Mouse (Mus musculus): ENCODE results near the gene Olfr1163. TPM values are rescaled to one million over a fixed set of nuclear protein-coding genes. Genes with fewer than 3 reads are reported as not detected.
"Not testable (repeated sequence)": the region's sequence is repeated elsewhere in the genome, so short reads cannot be mapped to it uniquely, and the experiment has no call there.

The Olfr1163 gene
- polyA plus RNA-seq (2021): not detected

DNA sequence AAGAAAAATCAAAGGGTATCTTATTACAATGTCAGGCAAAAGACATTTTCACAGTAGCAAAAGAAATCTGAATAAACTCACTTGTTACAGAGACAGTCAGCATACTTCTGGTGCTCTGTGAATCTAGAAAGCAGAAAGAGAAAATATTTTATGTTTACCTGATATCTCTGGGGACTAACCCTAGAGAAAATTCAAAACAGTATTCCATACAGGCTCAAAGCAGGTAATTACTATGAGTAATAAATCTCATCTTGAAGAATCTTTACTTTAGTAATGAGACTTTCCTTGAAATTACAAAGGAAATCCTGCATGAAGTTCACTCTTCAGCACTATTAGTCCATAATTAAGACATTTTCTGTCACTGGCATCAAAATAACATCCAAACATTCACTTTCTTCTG, at the start of gene Olfr1163:
Olfr1163 (minus strand) TSS at position 101 of the 400 bp plus-strand sequence.
- no peaks in the 10 kb centered on the region for H3K27me3 ChIP-seq
- DNase-seq (ENCODE audit: low read depth, low spot score) (no peak), ATAC-seq (no peak)
- CTCF ChIA-PET: no interaction called here
- TF ChIP-seq CTCF (IDR thresholded peaks at IDR 0.05): no peak
- POLR2A ChIA-PET: no interaction called here
- in situ Hi-C loops (cut with MboI; ENCODE audit: low pct_unique_long_range_greater_than_20kb): no loop called here

DNA sequence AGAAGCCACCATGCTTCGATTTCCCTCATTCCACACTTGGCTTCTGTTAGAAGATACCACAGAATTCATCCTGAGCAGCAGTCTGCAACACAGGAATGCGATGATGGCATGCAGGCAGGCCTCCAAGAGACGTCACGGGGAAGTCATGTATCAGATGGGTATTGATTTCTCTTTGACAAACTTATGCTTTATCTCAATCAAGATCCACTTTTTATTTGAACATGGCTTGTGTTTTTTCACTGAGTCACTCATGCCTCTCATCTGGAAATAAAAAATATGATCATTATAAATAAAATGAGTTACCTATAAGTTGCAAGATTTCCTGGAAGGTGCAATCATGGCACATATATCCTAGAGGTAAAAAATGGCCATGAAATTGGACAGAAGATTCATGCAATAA, 22.2 kb upstream of the Olfr1163 start, which contains the start of gene Olfr1164:
Olfr1164 (minus strand) TSS at position 101 of the 400 bp plus-strand sequence.
- in situ Hi-C loops (cut with MboI; ENCODE audit: low pct_unique_long_range_greater_than_20kb): no loop called here
- DNase-seq (ENCODE audit: low read depth, low spot score) (no peak), ATAC-seq (no peak)
- no peak for TF ChIP-seq CTCF (IDR thresholded peaks at IDR 0.05)
- POLR2A ChIA-PET: no interaction called here
- H3K27me3 ChIP-seq: no peaks in the 10 kb centered on the region
- CTCF ChIA-PET: no interaction called here

- ChIA-PET CTCF (no interaction called here), POLR2A (no interaction called here)
- DNase-seq (ENCODE audit: low read depth, low spot score) (no peak), ATAC-seq (no peak)
- no peak for TF ChIP-seq CTCF (IDR thresholded peaks at IDR 0.05)
- in situ Hi-C loops (cut with MboI; ENCODE audit: low pct_unique_long_range_greater_than_20kb): no loop called here
- no peaks in the 10 kb centered on the region for H3K27me3 ChIP-seq
These were observed 8.0 kb downstream of the Olfr1163 start for GRCm38 (mm10) chr2:88063587-88063986.

DNA sequence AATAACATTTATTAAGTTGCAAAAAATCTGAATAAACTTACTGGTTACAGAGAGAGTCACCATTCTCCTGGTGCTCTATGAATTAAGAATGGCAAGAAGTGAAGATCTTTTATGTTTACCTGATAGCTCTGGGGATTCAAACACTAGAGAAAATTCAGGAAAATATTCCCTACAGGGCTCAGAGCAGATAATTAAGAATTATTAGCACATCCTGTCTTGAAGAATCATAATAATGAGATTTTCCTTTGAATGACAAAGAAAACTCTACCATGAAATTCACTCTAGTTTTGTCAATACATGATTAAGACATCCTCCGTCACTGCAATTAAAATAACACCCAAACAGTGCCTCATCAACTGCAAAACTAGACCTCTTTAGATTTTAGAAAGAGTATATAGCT, 20.6 kb downstream of the Olfr1163 start, which contains the start of gene Olfr1162:
Olfr1162 (minus strand) TSS at position 101 of the 400 bp plus-strand sequence.
- in situ Hi-C loops (cut with MboI; ENCODE audit: low pct_unique_long_range_greater_than_20kb): no loop called here
- ChIA-PET CTCF (no interaction called here), POLR2A (no interaction called here)
- no peak for TF ChIP-seq CTCF (IDR thresholded peaks at IDR 0.05)
- DNase-seq (ENCODE audit: low read depth, low spot score) (no peak), ATAC-seq (no peak)
- H3K27me3 ChIP-seq: no peaks in the 10 kb centered on the region

- in situ Hi-C loops (cut with MboI; ENCODE audit: low pct_unique_long_range_greater_than_20kb): no loop called here
- ChIA-PET POLR2A (no interaction called here), CTCF (no interaction called here)
These were observed 34.0 kb downstream of the Olfr1163 start, which contains the start of gene Olfr73 for GRCm38 (mm10) chr2:88037599-88037998. TSS of gene Olfr73 (minus strand) at chr2:88037699.

DNA sequence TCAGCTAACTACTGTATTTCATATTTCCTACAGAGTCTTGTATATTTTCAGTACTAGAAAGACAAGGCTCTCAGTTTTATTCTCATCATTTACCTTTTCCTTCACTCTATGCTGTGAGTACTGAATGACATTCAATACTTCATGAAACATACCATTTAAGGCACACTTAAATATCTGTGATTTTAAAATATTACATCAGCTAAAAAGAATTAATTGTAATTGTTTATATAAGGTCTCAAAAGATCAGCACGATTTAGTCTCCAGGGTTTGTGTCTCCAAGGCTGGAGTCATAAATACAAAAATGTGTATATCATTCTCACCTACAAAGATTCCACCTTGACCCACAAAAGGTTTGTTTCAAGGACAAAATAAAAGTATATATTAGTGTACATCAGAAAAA, 49.2 kb downstream of the Olfr1163 start, which contains the start of gene Olfr1161:
Olfr1161 (plus strand) TSS at position 301 of the 400 bp plus-strand sequence.
- H3K27me3 ChIP-seq; POLR2A ChIA-PET; CTCF ChIA-PET; in situ Hi-C loops (cut with MboI; ENCODE audit: low pct_unique_long_range_greater_than_20kb); ATAC-seq; DNase-seq (ENCODE audit: low read depth, low spot score): not testable (repeated sequence)

More at GRCm38 (mm10) chr2:88037599-88037998, 34.0 kb downstream of the Olfr1163 start, which contains the start of gene Olfr73:
- TF ChIP-seq CTCF (IDR thresholded peaks at IDR 0.05): no peak
- DNase-seq (ENCODE audit: low read depth, low spot score) (no peak), ATAC-seq (no peak)
- H3K27me3 ChIP-seq: no peaks in the 10 kb centered on the region

Other genes with a start within 250 kb of the Olfr1163 start
- gene Olfr1148, start 241.3 kb downstream of the Olfr1163 start, polyA plus RNA-seq (2021): not detected
- not detected for gene Olfr1150-ps1, start 227.8 kb downstream of the Olfr1163 start, polyA plus RNA-seq (2021)
- not detected for gene Olfr1151, start 216.0 kb downstream of the Olfr1163 start, polyA plus RNA-seq (2021)
- gene Olfr1152, start 205.3 kb downstream of the Olfr1163 start, polyA plus RNA-seq (2021): 0.01 TPM
- not detected for gene Olfr1153, start 176.9 kb downstream of the Olfr1163 start, polyA plus RNA-seq (2021)
- not detected for gene Olfr1154, start 166.7 kb downstream of the Olfr1163 start, polyA plus RNA-seq (2021)
- not detected for gene Olfr1155, start 126.7 kb downstream of the Olfr1163 start, polyA plus RNA-seq (2021)
- gene Olfr1156, start 118.7 kb downstream of the Olfr1163 start, polyA plus RNA-seq (2021): 0.01 TPM
- not detected for gene Olfr1157, start 103.5 kb downstream of the Olfr1163 start, polyA plus RNA-seq (2021)
- gene Olfr74, start 97.2 kb downstream of the Olfr1163 start, polyA plus RNA-seq (2021): not detected
- not detected for gene Olfr1158, start 81.7 kb downstream of the Olfr1163 start, polyA plus RNA-seq (2021)
- gene Olfr1160, start 63.6 kb downstream of the Olfr1163 start, polyA plus RNA-seq (2021): not detected
- gene Olfr1161, start 49.1 kb downstream of the Olfr1163 start, polyA plus RNA-seq (2021): not detected
- gene Olfr73, start 34.1 kb downstream of the Olfr1163 start, polyA plus RNA-seq (2021): not detected
- gene Olfr1162, start 20.7 kb downstream of the Olfr1163 start, polyA plus RNA-seq (2021): not detected
- gene Olfr1164, start 22.1 kb upstream of the Olfr1163 start, polyA plus RNA-seq (2021): not detected
- not detected for gene Olfr1166, start 56.4 kb upstream of the Olfr1163 start, polyA plus RNA-seq (2021)
- not detected for gene Olfr1167, start 83.4 kb upstream of the Olfr1163 start, polyA plus RNA-seq (2021)
- not detected for gene Olfr1168, start 110.0 kb upstream of the Olfr1163 start, polyA plus RNA-seq (2021)
- gene Olfr1170, start 156.5 kb upstream of the Olfr1163 start, polyA plus RNA-seq (2021): not detected
- gene Olfr1173, start 208.0 kb upstream of the Olfr1163 start, polyA plus RNA-seq (2021): 0.03 TPM
- not detected for gene Olfr1174-ps, start 243.3 kb upstream of the Olfr1163 start, polyA plus RNA-seq (2021)

All from Patski (cell line).